Mouse (Mus musculus) liver, embryonic 14.5 days (tissue): ENCODE measurements around the gene Tango2. TPM values are rescaled to one million over a fixed set of nuclear protein-coding genes. Genes with fewer than 3 reads are reported as not detected.

Source experiments
- ATAC-seq: fragments of 200-750 bp; cut with Nextera tagmentation; 2 replicates; pipeline ENCODE4 v1.8.0; 2017; ENCODE audit warnings: moderate number of reproducible peaks, mild to moderate bottlenecking, moderate library complexity; ENCODE audit not compliant: insufficient read depth
- DNase-seq, 3 experiments: peaks; one replicate each; pipeline ENCODE4 v3.0.0-alpha.2; 2012 to 2013; ENCODE audit warnings: low read depth in 3 of 3, low spot score in 3 of 3
- H3K27ac ChIP-seq: fragments of 300-500 bp; sonication (generic); 2 replicates; pipeline ENCODE4 v1.5.1; 2014; ENCODE audit warnings: moderate library complexity, mild to moderate bottlenecking, control low read depth, inconsistent platforms
- H3K27me3 ChIP-seq: fragments of 300-500 bp; sonication (generic); 2 replicates; pipeline ENCODE4 v1.6.1; 2014; ENCODE audit warnings: mild to moderate bottlenecking, low read length, moderate library complexity; ENCODE audit not compliant: control insufficient read depth, insufficient read depth
- H3K36me3 ChIP-seq: fragments of 300-500 bp; sonication (generic); replicated peaks from 2 replicates; pipeline ENCODE4 v1.6.1; 2014; ENCODE audit warnings: low read depth; ENCODE audit not compliant: control insufficient read depth, insufficient read depth
- H3K4me1 ChIP-seq, 2 experiments: fragments of 200-500 bp in 1 of 2; fragments of 300-500 bp in 1 of 2; sonication (generic) in 1 of 2; replicated peaks; 2 replicates each; pipeline ENCODE4 v1.6.1; 2012 to 2014; ENCODE audit warnings: antibody characterized with exemption in 1 of 2, inconsistent platforms in 1 of 2, low read length in 1 of 2; ENCODE audit not compliant: control insufficient read depth in 2 of 2, insufficient read depth in 2 of 2
- H3K4me2 ChIP-seq: fragments of 300-500 bp; sonication (generic); 2 replicates; pipeline ENCODE4 v1.6.1; 2014; ENCODE audit warnings: low read depth, mild to moderate bottlenecking, control low read depth, moderate library complexity
- H3K4me3 ChIP-seq, 2 experiments: fragments of 200-500 bp in 1 of 2; fragments of 300-500 bp in 1 of 2; sonication (generic) in 1 of 2; 2 replicates each; pipeline ENCODE4 v1.5.1; 2012 to 2014; ENCODE audit warnings: low read depth in 2 of 2, low read length in 2 of 2, mild to moderate bottlenecking in 2 of 2, control low read depth in 1 of 2, inconsistent platforms in 1 of 2, moderate library complexity in 1 of 2; ENCODE audit not compliant: insufficient read depth in 1 of 2
- H3K9ac ChIP-seq: fragments of 300-500 bp; sonication (generic); replicated peaks from 2 replicates; pipeline ENCODE4 v1.6.1; 2014; ENCODE audit warnings: mild to moderate bottlenecking, control low read depth, moderate library complexity
- H3K9me3 ChIP-seq: fragments of 300-500 bp; sonication (generic); 2 replicates; pipeline ENCODE4 v1.6.1; 2016; ENCODE audit warnings: low read length, mixed read lengths; ENCODE audit not compliant: control insufficient read depth
- CTCF ChIP-seq: IDR thresholded peaks from 2 replicates; pipeline ENCODE4 v1.5.1; 2016; ENCODE audit warnings: antibody characterized with exemption, low read depth, control low read depth
- EP300 ChIP-seq: IDR thresholded peaks from 2 replicates; pipeline ENCODE4 v1.6.1; 2016; ENCODE audit warnings: antibody characterized with exemption, low read depth
- WGBS: fragments of 180-500 bp; shearing (Covaris S2); extraction: QIAGEN DNeasy Blood & Tissue Kit; methylation state at CpG from one replicate; pipeline ENCODE4 v1.1.7; 2014; ENCODE audit not compliant: insufficient replicate concordance; 5-methylcytosine and 5-hydroxymethylcytosine counted together
- polyA plus RNA-seq, 2 experiments: library from polyadenylated mRNA; depleted of rRNA in 1 of 2; stranded (reverse) in 1 of 2; unstranded in 1 of 2; fragments of >200 nt; fragmentation: Nextera tagmentation in 1 of 2; extraction: Ambion mirVana in 1 of 2; gene quantifications; 2 replicates each; pipeline versions ENCODE4 v1.2.1 to v1.2.3; 2012 to 2014

Gene Tango2
- polyA plus RNA-seq, 2 experiments, result 44.5 to 58.8 TPM

DNA sequence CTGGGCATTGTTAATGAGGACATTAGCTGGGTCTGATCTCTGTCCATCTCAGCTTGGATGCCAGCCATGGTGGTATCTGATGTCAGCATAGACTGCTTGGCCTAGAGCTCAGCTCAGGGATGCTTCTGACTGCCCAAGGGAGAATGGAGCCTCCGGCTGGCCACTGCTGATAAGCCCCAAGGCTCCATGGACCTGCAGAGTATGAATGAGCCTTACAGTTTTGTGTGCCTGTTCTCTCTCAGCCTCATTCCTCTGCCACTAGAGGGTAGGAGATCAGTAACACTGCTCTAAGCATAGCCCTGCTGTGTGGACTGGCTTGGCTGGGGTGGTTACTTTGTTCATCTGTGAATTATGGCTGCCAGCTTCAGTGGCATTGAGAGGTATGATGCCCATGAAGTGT is 5.2 kb upstream of the Tango2 start:
- Histone ChIP-seq H3K27ac (peak overlapping the region; percentile 57), H3K4me2 (no peak overlapping the region), H3K4me1 (peaks cover 17 to 25% of the 10 kb centered on the region in 2 experiments), H3K9me3 (no peaks in the 10 kb centered on the region), H3K27me3 (peaks cover 29% of the 10 kb centered on the region), H3K36me3 (no peaks in the 10 kb centered on the region), H3K4me3 (no peak overlapping the region), H3K9ac (peak overlapping the region; percentile 27; the same call in 1 of the 2 replicates)
- ATAC-seq, result peak; percentile 93
- WGBS, result 21% methylated on average over 1 of the region's 1 CpGs
- peak; percentile 71 to 75 (median 73) for DNase-seq
- TF ChIP-seq EP300 (peak; percentile 83), CTCF (peak; percentile 80)

GRCm38 (mm10) chr16:18351313-18352055 is 3.6 kb upstream of the Tango2 start:
- TF ChIP-seq EP300, result no peak
- peak; percentile 86 for TF ChIP-seq CTCF
- Histone ChIP-seq H3K9ac (no peak overlapping the region), H3K36me3 (no peaks in the 10 kb centered on the region), H3K4me2 (no peak overlapping the region), H3K4me1 (peaks cover 17 to 23% of the 10 kb centered on the region in 2 experiments), H3K9me3 (no peaks in the 10 kb centered on the region), H3K27ac (no peak overlapping the region), H3K4me3 (no peak overlapping the region), H3K27me3 (peaks cover 45% of the 10 kb centered on the region)
- DNase-seq (no peak), ATAC-seq (no peak)
- WGBS, result 38% methylated on average over 5 of the region's 5 CpGs

DNA sequence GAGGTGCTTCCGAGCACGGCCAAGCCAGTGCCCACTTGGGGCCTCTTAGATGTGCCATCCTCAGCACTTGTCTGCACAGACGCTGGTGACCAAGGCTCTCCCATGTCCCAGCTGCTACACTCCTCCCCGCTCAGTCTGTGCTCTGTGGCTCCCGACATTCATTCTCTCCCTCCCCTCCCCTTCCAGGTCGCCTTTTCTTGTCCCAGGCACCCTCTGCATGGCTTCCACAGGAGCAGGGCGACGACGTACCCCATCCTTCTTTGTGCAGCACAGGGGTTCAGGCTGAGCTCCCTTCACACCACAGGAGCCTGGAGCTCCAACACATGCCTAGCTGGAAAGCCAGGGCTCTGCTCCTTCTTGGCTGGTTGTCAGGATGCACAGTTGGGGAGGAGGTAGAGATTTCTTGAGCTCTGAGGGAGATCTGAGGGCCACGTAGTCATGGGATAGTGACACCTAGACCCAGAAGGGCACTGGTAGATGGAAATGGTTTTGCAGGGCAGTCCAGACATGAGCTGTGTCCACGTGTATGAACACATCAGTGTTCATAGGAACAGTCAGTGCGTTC is 1.9 kb upstream of the Tango2 start:
- 59% methylated on average over 12 of the region's 12 CpGs for WGBS
- Histone ChIP-seq H3K9me3 (no peaks in the 10 kb centered on the region), H3K4me2 (no peak overlapping the region), H3K4me3 (no peak overlapping the region), H3K27me3 (peaks cover 48% of the 10 kb centered on the region), H3K27ac (no peak overlapping the region), H3K36me3 (no peaks in the 10 kb centered on the region), H3K4me1 (peaks cover 17 to 23% of the 10 kb centered on the region in 2 experiments), H3K9ac (no peak overlapping the region)
- TF ChIP-seq CTCF (no peak), EP300 (no peak)
- ATAC-seq (no peak), DNase-seq (no peak)

DNA sequence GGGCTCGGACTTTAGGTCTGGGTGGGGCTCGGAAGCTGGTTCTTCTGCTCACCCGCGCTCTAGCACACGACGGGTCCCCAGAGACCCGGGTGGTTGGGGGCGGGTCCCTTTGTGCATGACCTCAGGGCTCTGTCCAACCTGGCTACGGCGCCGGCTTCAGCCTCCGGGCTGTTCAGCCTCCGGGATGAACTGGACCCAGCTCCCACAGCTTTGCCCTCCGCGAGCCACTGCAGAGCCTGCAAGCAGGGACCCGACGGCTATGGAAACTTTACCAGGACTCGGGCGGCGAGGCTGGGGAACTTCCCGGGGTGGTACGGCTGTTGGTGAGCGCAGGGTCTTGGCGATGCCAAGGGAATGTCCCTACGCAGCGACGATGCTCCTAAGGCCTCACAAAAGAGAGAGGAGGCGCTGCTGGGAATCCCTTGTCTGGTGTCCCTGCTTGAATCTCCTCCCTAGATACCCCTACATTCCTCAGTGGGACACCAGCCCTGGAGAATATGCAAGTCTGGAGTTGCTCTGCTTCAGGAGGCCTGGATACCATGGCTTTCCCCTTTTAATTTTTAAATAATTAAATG is 785 bp upstream of the Tango2 start:
- TF ChIP-seq EP300 (no peak), CTCF (no peak)
- H3K4me2 ChIP-seq, result peak overlapping the region; percentile 62
- peaks cover 21 to 27% of the 10 kb centered on the region in 2 experiments for H3K4me1 ChIP-seq
- DNase-seq (no peak), ATAC-seq (no peak)
- H3K9ac ChIP-seq, result no peak overlapping the region
- no peak overlapping the region for H3K27ac ChIP-seq
- no peaks in the 10 kb centered on the region for H3K9me3 ChIP-seq
- H3K36me3 ChIP-seq, result no peaks in the 10 kb centered on the region
- WGBS, result 5% methylated on average over 28 of the region's 28 CpGs
- H3K27me3 ChIP-seq, result peaks cover 48% of the 10 kb centered on the region
- peak overlapping the region; percentile 45 to 56 for H3K4me3 ChIP-seq

- Histone ChIP-seq H3K9ac (no peak overlapping the region), H3K27me3 (peaks cover 40% of the 10 kb centered on the region), H3K27ac (no peak overlapping the region), H3K9me3 (no peaks in the 10 kb centered on the region), H3K36me3 (no peaks in the 10 kb centered on the region), H3K4me3 (no peak overlapping the region), H3K4me1 (peaks cover 11 to 33% of the 10 kb centered on the region in 2 experiments), H3K4me2 (no peak overlapping the region)
- 0% methylated on average over 3 of the region's 3 CpGs for WGBS
- DNase-seq, result peak; percentile 64 to 72 (median 69)
- no peak for ATAC-seq
- TF ChIP-seq EP300 (no peak), CTCF (peak; percentile 98)
These were observed 2.7 kb downstream of the Tango2 start for GRCm38 (mm10) chr16:18345243-18345642.
